Mouse (Mus musculus) midbrain, postnatal 0 days (tissue): ENCODE results near the gene Ecm2. TPM values are rescaled to one million over a fixed set of nuclear protein-coding genes. Genes with fewer than 3 reads are reported as not detected.

Experiments used
- ATAC-seq: fragments of 200-750 bp; cut with Nextera tagmentation; 2 replicates; pipeline ENCODE4 v1.8.0; 2017; ENCODE audit warnings: moderate number of reproducible peaks, mild to moderate bottlenecking, moderate TSS enrichment, moderate library complexity; ENCODE audit not compliant: low FRiP score
- DNase-seq: peaks from one replicate; pipeline ENCODE4 v3.0.0-alpha.2; 2015; ENCODE audit warnings: low spot score
- H3K27ac ChIP-seq: fragments of 300-500 bp; sonication (generic); 2 replicates; pipeline ENCODE4 v1.5.1; 2014; ENCODE audit warnings: low read depth, mild to moderate bottlenecking, low read length, mixed read lengths
- H3K27me3 ChIP-seq: fragments of 300-500 bp; sonication (generic); 2 replicates; pipeline ENCODE4 v1.6.1; 2014; ENCODE audit warnings: low read length, control low read depth, mixed read lengths; ENCODE audit not compliant: insufficient read depth
- H3K36me3 ChIP-seq: fragments of 300-500 bp; sonication (generic); 2 replicates; pipeline ENCODE4 v1.6.1; 2014; ENCODE audit warnings: low read length, control low read depth, mixed read lengths; ENCODE audit not compliant: insufficient read depth
- H3K4me1 ChIP-seq: fragments of 300-500 bp; sonication (generic); 2 replicates; pipeline ENCODE4 v1.6.1; 2014; ENCODE audit warnings: mild to moderate bottlenecking, control low read depth, antibody characterized with exemption, low read length, mixed read lengths; ENCODE audit not compliant: insufficient read depth
- H3K4me2 ChIP-seq: fragments of 300-500 bp; sonication (generic); 2 replicates; pipeline ENCODE4 v1.6.1; 2014; ENCODE audit warnings: low read depth, mild to moderate bottlenecking, low read length, mixed read lengths; ENCODE audit not compliant: poor library complexity, severe bottlenecking
- H3K4me3 ChIP-seq: fragments of 300-500 bp; sonication (generic); 2 replicates; pipeline ENCODE4 v1.5.1; 2014; ENCODE audit warnings: low read depth, mild to moderate bottlenecking, low read length, moderate library complexity
- H3K9ac ChIP-seq: fragments of 300-500 bp; sonication (generic); replicated peaks from 2 replicates; pipeline ENCODE4 v1.6.1; 2014; ENCODE audit warnings: mild to moderate bottlenecking, low read length, moderate library complexity, mixed read lengths; ENCODE audit not compliant: poor library complexity, severe bottlenecking
- H3K9me3 ChIP-seq: fragments of 300-500 bp; sonication (generic); 2 replicates; pipeline ENCODE4 v1.6.1; 2016; ENCODE audit warnings: low read length, control low read depth
- CTCF ChIP-seq: IDR thresholded peaks from 2 replicates; pipeline ENCODE4 v1.5.1; 2016; ENCODE audit warnings: antibody characterized with exemption, mild to moderate bottlenecking
- WGBS: fragments of 180-500 bp; shearing (Covaris S2); extraction: QIAGEN DNeasy Blood & Tissue Kit; methylation state at CpG from one replicate; pipeline ENCODE4 v1.1.7; 2014; 5-methylcytosine and 5-hydroxymethylcytosine counted together
- polyA plus RNA-seq: library from polyadenylated mRNA; unstranded; fragments of >200 nt; fragmentation: Nextera tagmentation; extraction: Ambion mirVana; gene quantifications from 2 replicates; pipeline ENCODE4 v1.2.1, GENCODE M21; 2015
- total RNA-seq: library from RNA; depleted of rRNA; stranded (reverse); fragments of >200 nt; gene quantifications from 2 replicates; pipeline ENCODE4 v1.2.3, GENCODE M21; 2014

Ecm2 gene
- total and polyA plus RNA-seq, 2 experiments from 2014 or later, result 1.4 to 2.4 TPM

DNA sequence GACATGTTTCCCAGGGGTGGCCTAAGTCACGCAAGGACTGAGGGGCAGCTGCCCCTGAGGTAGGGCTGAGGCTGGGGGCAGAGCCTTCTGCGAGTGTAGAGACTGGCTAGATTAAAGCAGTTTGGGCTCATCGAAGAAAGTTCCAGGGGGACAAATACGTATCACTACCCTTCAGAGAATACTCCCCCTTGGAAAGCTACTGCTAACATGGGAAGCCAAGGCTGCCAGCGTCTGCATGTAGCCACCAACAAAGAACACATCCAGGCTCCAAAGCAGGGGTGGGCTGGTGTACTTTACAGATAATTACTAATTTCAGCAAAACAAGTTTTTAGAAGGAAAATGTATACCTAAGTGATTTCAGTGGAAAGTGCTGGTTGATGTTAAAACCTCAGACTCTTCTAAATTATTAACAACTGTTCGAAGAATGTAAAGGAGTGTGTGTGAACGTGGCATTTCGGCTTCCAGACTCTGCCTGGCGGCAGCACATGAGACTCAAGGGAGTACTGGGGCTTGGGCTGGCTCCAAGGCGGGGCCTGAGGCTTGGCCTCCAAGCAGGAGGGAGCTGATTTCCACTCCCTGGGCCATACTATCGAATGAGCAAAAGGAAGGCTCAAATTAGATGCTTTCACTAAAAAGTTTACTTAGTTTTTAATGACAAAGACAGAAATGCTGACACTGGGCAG, 38.1 kb upstream of the Ecm2 start:
- Histone ChIP-seq H3K4me1 (no peaks in the 10 kb centered on the region), H3K4me3 (no peak overlapping the region), H3K36me3 (peaks cover 25% of the 10 kb centered on the region), H3K9ac (no peak overlapping the region), H3K9me3 (no peaks in the 10 kb centered on the region), H3K27me3 (no peaks in the 10 kb centered on the region), H3K27ac (no peak overlapping the region), H3K4me2 (no peak overlapping the region)
- no peak for ATAC-seq
- DNase-seq, result peak; percentile 29
- WGBS, result 72% methylated on average over 11 of the region's 11 CpGs
- no peak for TF ChIP-seq CTCF

DNA sequence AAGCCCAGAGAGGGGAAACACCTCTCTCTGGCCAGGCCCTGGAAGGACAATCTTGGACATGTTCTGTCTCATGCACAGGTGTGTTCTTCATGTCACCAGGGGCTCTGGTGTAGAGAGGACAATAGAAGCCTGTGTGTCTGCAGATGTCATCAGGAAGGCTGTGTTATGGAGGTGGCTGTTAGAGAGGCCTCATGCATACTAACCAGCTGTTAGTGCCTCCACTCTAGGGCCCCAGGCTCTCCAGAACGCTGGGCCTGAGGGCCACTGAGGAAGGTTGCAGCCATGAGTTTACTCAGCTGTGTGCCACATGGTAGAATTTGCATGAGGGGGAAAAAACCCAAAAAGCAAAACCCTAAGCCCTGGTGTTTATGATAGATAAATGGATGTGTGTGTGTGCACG, 37.0 kb upstream of the Ecm2 start:
- no peaks in the 10 kb centered on the region for H3K9me3 ChIP-seq
- H3K4me2 ChIP-seq, result no peak overlapping the region
- 87% methylated on average over 2 of the region's 2 CpGs for WGBS
- H3K36me3 ChIP-seq, result peaks cover 19% of the 10 kb centered on the region
- H3K4me1 ChIP-seq, result no peaks in the 10 kb centered on the region
- no peaks in the 10 kb centered on the region for H3K27me3 ChIP-seq
- H3K9ac ChIP-seq, result no peak overlapping the region
- TF ChIP-seq CTCF, result no peak
- no peak overlapping the region for H3K4me3 ChIP-seq
- H3K27ac ChIP-seq, result no peak overlapping the region
- DNase-seq (no peak), ATAC-seq (no peak)

DNA sequence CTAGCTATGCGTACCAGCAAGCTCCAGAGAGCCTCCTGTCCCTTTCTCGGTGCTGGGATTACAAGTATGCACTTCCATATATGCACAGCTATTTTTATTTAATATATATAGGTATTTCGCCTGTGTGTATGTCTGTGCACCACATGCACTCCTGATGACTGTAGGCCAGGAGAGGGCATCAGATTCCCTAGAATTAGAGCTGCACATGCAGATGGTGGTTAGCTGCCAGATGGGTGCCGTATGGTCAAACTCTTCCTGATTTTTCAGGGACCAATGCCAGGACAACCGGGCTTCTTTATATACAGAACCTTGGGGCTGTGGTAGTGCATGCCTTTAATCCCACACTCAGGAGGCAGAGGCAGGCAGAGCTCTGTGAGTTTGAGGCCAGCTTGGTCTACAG, 35.6 kb upstream of the Ecm2 start:
- WGBS, result 91% methylated on average over 5 of the region's 5 CpGs
- Histone ChIP-seq H3K27me3 (no peaks in the 10 kb centered on the region), H3K9me3 (no peaks in the 10 kb centered on the region), H3K4me1 (no peaks in the 10 kb centered on the region), H3K27ac (no peak overlapping the region), H3K4me2 (no peak overlapping the region), H3K9ac (no peak overlapping the region), H3K4me3 (no peak overlapping the region), H3K36me3 (peaks cover 11% of the 10 kb centered on the region)
- DNase-seq, result peak; percentile 29
- 0 out of 2 replicates have a peak, but pooled peaks have one; percentile 12 for TF ChIP-seq CTCF
- no peak for ATAC-seq

DNA sequence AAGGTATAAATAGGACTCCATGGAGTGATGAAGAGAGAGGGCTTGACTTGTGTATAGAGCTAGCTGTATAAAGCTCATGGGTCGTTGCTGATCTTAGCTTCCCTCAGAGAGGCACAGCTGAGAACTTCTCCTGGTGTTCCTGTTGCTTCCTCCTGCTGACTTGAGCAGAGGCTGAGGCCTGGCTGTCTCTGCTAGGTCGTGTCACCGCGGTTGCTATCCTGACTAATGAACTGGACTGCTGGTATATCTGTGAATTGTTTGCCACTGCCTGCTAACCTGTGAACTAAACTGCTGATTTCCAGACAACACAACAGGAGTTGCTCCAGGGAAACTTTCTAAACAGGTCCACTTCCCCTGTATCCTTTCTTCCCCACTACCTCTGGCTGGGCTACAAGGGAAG, 34.3 kb upstream of the Ecm2 start:
- H3K36me3 ChIP-seq, result no peaks in the 10 kb centered on the region
- no peak overlapping the region for H3K4me3 ChIP-seq
- 88% methylated on average over 4 of the region's 4 CpGs for WGBS
- no peak overlapping the region for H3K9ac ChIP-seq
- no peak for ATAC-seq
- no peak for DNase-seq
- no peaks in the 10 kb centered on the region for H3K9me3 ChIP-seq
- H3K27ac ChIP-seq, result no peak overlapping the region
- H3K4me2 ChIP-seq, result no peak overlapping the region
- no peaks in the 10 kb centered on the region for H3K27me3 ChIP-seq
- no peaks in the 10 kb centered on the region for H3K4me1 ChIP-seq
- no peak for TF ChIP-seq CTCF

DNA sequence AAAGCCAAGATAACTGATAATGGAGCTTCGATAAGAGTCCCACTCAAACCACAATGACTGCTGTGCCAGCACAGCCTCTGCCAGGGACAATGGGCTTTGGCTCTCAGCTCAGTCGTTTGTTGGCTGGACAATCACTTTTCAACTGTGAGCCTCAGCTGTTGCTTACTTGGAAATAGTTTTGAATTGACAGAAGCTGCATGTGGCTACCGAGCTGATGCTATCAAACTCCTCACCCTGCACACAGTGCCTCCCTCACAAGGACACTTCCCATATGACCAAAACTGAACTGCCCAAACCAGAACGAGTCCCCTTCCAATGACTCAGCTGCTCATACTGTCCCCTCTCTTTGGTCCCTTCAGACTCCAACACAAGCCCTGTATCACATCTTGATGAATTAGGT, 33.8 kb upstream of the Ecm2 start:
- no peak for DNase-seq
- no peaks in the 10 kb centered on the region for H3K4me1 ChIP-seq
- H3K4me2 ChIP-seq, result no peak overlapping the region
- no peaks in the 10 kb centered on the region for H3K27me3 ChIP-seq
- H3K9ac ChIP-seq, result no peak overlapping the region
- WGBS, result 67% methylated on average over 4 of the region's 4 CpGs
- H3K4me3 ChIP-seq, result no peak overlapping the region
- no peaks in the 10 kb centered on the region for H3K36me3 ChIP-seq
- no peak overlapping the region for H3K27ac ChIP-seq
- no peaks in the 10 kb centered on the region for H3K9me3 ChIP-seq
- TF ChIP-seq CTCF, result no peak
- no peak for ATAC-seq

DNA sequence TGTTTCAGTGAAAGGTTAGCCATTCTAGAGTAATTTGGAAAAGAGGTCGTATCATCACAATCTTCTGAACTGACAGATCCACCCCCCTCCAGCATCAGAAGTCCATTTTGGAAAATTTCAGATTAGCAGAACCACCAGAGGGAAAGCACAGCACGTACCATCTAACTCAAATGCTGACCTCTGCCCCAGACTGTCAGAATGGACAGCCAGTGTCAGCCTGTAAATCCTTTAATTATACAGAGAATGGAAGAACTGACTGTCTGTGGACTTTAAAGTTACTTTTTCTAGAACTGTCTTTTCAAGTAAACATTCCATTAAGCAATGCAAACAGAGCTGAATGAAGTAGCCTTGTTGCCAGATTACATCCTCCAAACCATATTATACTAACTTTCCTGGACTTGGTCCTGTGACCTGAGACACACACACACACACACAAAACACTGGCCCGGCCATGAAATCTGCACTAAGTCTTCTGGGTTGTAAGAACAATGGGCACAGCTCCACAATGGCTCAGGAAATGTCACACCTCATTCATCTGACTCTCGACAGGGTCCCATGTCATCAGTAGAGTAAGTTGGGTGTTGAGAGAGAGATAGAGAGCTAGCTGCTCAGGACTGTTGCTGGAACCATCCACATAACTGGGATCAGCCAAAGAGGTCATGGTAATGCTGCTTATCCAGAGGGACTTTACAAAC, 32.5 kb upstream of the Ecm2 start:
- H3K9me3 ChIP-seq, result no peaks in the 10 kb centered on the region
- no peak overlapping the region for H3K27ac ChIP-seq
- no peaks in the 10 kb centered on the region for H3K36me3 ChIP-seq
- no peak for TF ChIP-seq CTCF
- no peaks in the 10 kb centered on the region for H3K4me1 ChIP-seq
- no peak for ATAC-seq
- no peak overlapping the region for H3K4me2 ChIP-seq
- no peak for DNase-seq
- H3K9ac ChIP-seq, result no peak overlapping the region
- WGBS, result 59% methylated on average over 4 of the region's 4 CpGs
- no peaks in the 10 kb centered on the region for H3K27me3 ChIP-seq
- no peak overlapping the region for H3K4me3 ChIP-seq
